Mouse (Mus musculus) heart, adult 2 months (tissue): Measurements from ENCODE around the gene Sgip1. TPM values are rescaled to one million over a fixed set of nuclear protein-coding genes. Genes with fewer than 3 reads are reported as not detected.

Experiments used
- DNase-seq, 2 experiments: peaks; one replicate each; pipeline ENCODE4 v3.0.0; 2021
- H3K27ac ChIP-seq: fragments of 200-600 bp; 2 replicates; pipeline ENCODE4 v1.8.1; 2022
- H3K27me3 ChIP-seq: fragments of 200-500 bp; 2 replicates; pipeline ENCODE4 v1.6.1; 2012; ENCODE audit warnings: mild to moderate bottlenecking, low read length, inconsistent platforms, mixed read lengths; ENCODE audit not compliant: control insufficient read depth, insufficient read depth
- H3K36me3 ChIP-seq: fragments of 200-500 bp; 2 replicates; pipeline ENCODE4 v1.6.1; 2012; ENCODE audit warnings: low read length, inconsistent platforms; ENCODE audit not compliant: control insufficient read depth, insufficient read depth
- H3K4me1 ChIP-seq: fragments of 200-500 bp; 2 replicates; pipeline ENCODE4 v1.6.1; 2011; ENCODE audit warnings: low read length; ENCODE audit not compliant: control insufficient read depth, insufficient read depth
- H3K4me3 ChIP-seq: fragments of 200-600 bp; 2 replicates; pipeline ENCODE4 v1.8.1; 2022
- H3K79me2 ChIP-seq: fragments of 200-500 bp; replicated peaks from 2 replicates; pipeline ENCODE4 v1.6.1; 2012; ENCODE audit warnings: mild to moderate bottlenecking, inconsistent platforms, low read length, moderate library complexity, mixed read lengths; ENCODE audit not compliant: control insufficient read depth, insufficient read depth
- H3K9ac ChIP-seq: fragments of 200-500 bp; 2 replicates; pipeline ENCODE4 v1.6.1; 2012; ENCODE audit warnings: low read depth, mild to moderate bottlenecking, control low read depth, inconsistent platforms, low read length, mixed read lengths
- CTCF ChIP-seq: fragments of 200-600 bp; IDR thresholded peaks from 2 replicates; pipeline ENCODE4 v1.8.1; 2022; ENCODE audit warnings: antibody characterized with exemption, mild to moderate bottlenecking, moderate library complexity
- EP300 ChIP-seq: fragments of 200-500 bp; IDR thresholded peaks from 2 replicates; pipeline ENCODE4 v1.6.1; 2011; ENCODE audit warnings: low read depth, low read length, control low read depth; ENCODE audit not compliant: insufficient read depth
- POLR2A ChIP-seq: fragments of 200-500 bp; IDR thresholded peaks from 2 replicates; pipeline ENCODE4 v1.6.1; 2011; ENCODE audit warnings: mild to moderate bottlenecking, low read depth, low read length, control low read depth; ENCODE audit not compliant: insufficient read depth
- WGBS: fragments of 180-500 bp; shearing (Covaris S2); methylation state at CpG from one replicate; pipeline ENCODE4 v1.1.7; 2018; 5-methylcytosine and 5-hydroxymethylcytosine counted together
- intact Hi-C: fragments of 180-260 bp; cut with DNase I; formaldehyde crosslinking; loops from one replicate; pipeline ENCODE4 v1.15.1; 2025
- polyA plus RNA-seq: library from polyadenylated mRNA; depleted of rRNA; stranded (reverse); fragments of >200 nt; gene quantifications from 2 replicates; pipeline ENCODE4 v1.2.3, GENCODE M21; 2012
- total RNA-seq, 2 experiments: library from RNA; stranded (reverse); gene quantifications; 2 replicates each; pipeline ENCODE4 v1.2.3; 2021

The Sgip1 gene
- total and polyA plus RNA-seq, 3 experiments = 0.57 to 2.0 (median 1.7) TPM

- H3K4me1 ChIP-seq = no peaks in the 10 kb centered on the region
- H3K36me3 ChIP-seq = no peaks in the 10 kb centered on the region
- no peaks in the 10 kb centered on the region for H3K27me3 ChIP-seq
- intact Hi-C loops = no loop called here
- no peak overlapping the region for H3K9ac ChIP-seq
- no peak for TF ChIP-seq EP300
- no peak for TF ChIP-seq CTCF
- TF ChIP-seq POLR2A = no peak
- H3K27ac ChIP-seq = no peak overlapping the region
- 56% methylated on average over 7 of the region's 7 CpGs for WGBS
- H3K79me2 ChIP-seq = no peaks in the 10 kb centered on the region
- H3K4me3 ChIP-seq = no peak overlapping the region
- no peak for DNase-seq
These were observed 42.1 kb downstream of the Sgip1 start for GRCm38 (mm10) chr4:102783063-102783748.

DNA sequence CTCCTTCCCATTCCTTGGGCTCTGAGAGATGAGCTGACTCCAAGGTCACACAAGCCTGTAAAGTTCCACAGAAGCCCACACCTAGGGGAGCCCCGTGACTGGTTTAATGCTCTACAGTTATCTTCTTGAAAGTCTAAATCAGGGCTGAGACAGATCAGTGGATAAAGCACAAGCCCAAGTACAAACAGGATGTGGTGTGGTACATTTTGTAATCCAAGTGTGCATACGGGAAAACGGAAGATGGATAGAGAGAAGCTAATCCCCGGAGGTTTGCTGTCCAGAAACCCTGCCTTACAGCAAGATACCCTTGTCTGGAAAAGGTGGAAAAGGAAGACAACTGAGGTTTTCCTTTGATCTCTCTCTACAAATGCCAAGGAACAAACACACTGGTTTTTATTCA, 44.1 kb downstream of the Sgip1 start:
- WGBS = 55% methylated on average over 4 of the region's 4 CpGs
- no peak overlapping the region for H3K27ac ChIP-seq
- H3K4me3 ChIP-seq = no peak overlapping the region
- intact Hi-C loops = no loop called here
- H3K27me3 ChIP-seq = no peaks in the 10 kb centered on the region
- no peaks in the 10 kb centered on the region for H3K79me2 ChIP-seq
- TF ChIP-seq POLR2A = no peak
- no peak for TF ChIP-seq EP300
- TF ChIP-seq CTCF = no peak
- no peak overlapping the region for H3K9ac ChIP-seq
- DNase-seq = no peak
- no peaks in the 10 kb centered on the region for H3K4me1 ChIP-seq
- H3K36me3 ChIP-seq = no peaks in the 10 kb centered on the region

GRCm38 (mm10) chr4:102792100-102792790, 51.1 kb downstream of the Sgip1 start:
- H3K27ac ChIP-seq = peak overlapping the region; percentile 50
- TF ChIP-seq CTCF (no peak), EP300 (no peak), POLR2A (no peak)

DNA sequence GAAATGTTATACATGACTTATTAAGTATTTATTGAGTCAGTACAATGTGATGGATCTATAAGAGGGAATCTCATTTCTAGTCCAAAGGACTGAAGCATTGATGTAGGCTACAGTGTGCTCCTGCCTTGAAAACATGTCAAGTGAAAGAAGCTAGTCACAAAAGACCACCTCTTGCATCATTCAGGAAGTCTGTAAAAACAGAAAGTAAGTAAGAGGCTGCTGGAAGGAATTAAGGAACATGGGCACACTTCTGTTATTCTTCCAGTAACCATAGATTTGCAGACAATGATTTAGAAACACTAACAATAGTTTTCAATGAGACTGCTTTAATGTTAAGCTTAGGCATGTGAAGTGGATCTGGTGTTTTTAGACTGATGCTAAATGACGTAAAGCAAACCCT, 60.4 kb downstream of the Sgip1 start:
- Histone ChIP-seq H3K9ac (no peak overlapping the region), H3K4me3 (no peak overlapping the region), H3K79me2 (no peaks in the 10 kb centered on the region), H3K36me3 (no peaks in the 10 kb centered on the region), H3K4me1 (no peaks in the 10 kb centered on the region), H3K27ac (no peak overlapping the region), H3K27me3 (no peaks in the 10 kb centered on the region)
- TF ChIP-seq CTCF = no peak
- TF ChIP-seq EP300 = no peak
- no peak for TF ChIP-seq POLR2A
- 69% methylated on average over 1 of the region's 1 CpGs for WGBS
- DNase-seq = no peak
- intact Hi-C loops = no loop called here

More at GRCm38 (mm10) chr4:102792100-102792790, 51.1 kb downstream of the Sgip1 start:
- H3K4me1 ChIP-seq = peaks cover 5% of the 10 kb centered on the region; the same call in 1 of the 2 replicates
- no peak overlapping the region for H3K9ac ChIP-seq
- no peaks in the 10 kb centered on the region for H3K36me3 ChIP-seq
- peak; percentile 53 to 63 for DNase-seq
- intact Hi-C loops = no loop called here
- H3K27me3 ChIP-seq = no peaks in the 10 kb centered on the region
- 38% methylated on average over 8 of the region's 8 CpGs for WGBS
- no peaks in the 10 kb centered on the region for H3K79me2 ChIP-seq
- H3K4me3 ChIP-seq = no peak overlapping the region

DNA sequence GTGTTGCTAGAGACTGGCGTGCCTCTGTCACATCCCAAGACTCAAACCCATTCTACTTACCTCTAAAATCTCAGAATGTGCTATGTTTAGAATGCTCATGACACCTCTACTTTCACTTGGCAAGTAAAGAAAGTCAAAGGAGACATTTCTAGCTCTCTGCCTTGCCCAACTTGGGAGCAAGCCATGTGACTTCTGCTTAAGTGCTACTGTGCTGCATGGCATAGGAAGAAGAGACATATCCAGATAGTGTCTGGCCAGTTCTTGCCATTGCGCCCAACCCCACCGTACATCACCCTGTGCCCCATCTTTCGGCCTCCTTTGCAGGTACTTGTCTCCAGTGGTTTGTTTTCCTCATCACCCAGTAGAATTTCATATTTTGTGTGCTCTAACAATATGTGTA, 60.8 kb downstream of the Sgip1 start:
- 92% methylated on average over 4 of the region's 4 CpGs for WGBS
- Histone ChIP-seq H3K79me2 (no peaks in the 10 kb centered on the region), H3K9ac (no peak overlapping the region), H3K4me3 (no peak overlapping the region), H3K27me3 (no peaks in the 10 kb centered on the region), H3K4me1 (no peaks in the 10 kb centered on the region), H3K36me3 (no peaks in the 10 kb centered on the region), H3K27ac (no peak overlapping the region)
- DNase-seq = no peak
- intact Hi-C loops = no loop called here
- no peak for TF ChIP-seq EP300
- TF ChIP-seq POLR2A = no peak
- no peak for TF ChIP-seq CTCF

- H3K27me3 ChIP-seq = no peaks in the 10 kb centered on the region
- DNase-seq = no peak
- H3K36me3 ChIP-seq = no peaks in the 10 kb centered on the region
- intact Hi-C loops = no loop called here
- no peak overlapping the region for H3K27ac ChIP-seq
- 51% methylated on average over 5 of the region's 5 CpGs for WGBS
- no peaks in the 10 kb centered on the region for H3K4me1 ChIP-seq
- H3K4me3 ChIP-seq = no peak overlapping the region
- TF ChIP-seq EP300 = no peak
- no peak for TF ChIP-seq CTCF
- no peak for TF ChIP-seq POLR2A
- H3K79me2 ChIP-seq = no peaks in the 10 kb centered on the region
- no peak overlapping the region for H3K9ac ChIP-seq
These were observed 63.5 kb downstream of the Sgip1 start for GRCm38 (mm10) chr4:102804611-102805010.
